Mouse (Mus musculus): Measurements from ENCODE around the gene Igf1r. TPM values are rescaled to one million over a fixed set of nuclear protein-coding genes. Genes with fewer than 3 reads are reported as not detected.

Gene Igf1r
- total and polyA plus RNA-seq, 3 experiments: 5.6 to 14.4 (median 12.3) TPM

DNA sequence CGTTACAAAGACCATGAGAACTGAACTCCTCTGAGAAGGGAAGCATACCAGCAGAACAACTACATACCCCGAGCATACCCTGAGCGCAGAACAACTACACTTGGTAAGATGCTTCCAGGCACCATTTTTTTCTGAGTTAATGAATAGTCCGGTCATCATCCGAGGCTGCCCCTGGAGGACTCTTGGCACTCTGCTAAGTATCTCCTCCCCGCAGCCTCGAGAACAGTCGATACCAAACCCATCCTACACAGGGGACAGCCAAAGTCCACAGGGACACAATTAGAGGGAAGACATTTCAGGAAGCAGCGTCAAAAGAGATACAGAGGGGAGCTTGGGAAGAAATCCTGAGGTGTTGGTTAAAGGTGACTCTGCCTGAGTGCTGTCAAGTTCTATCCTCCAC, 288.6 kb downstream of the Igf1r start:
- Histone ChIP-seq H3K27me3 (ENCODE audit: control insufficient read depth, insufficient read depth, low read length) (no peaks in the 10 kb centered on the region), H3K9ac (ENCODE audit: low read depth, low read length) (no peak overlapping the region), H3K27ac (no peak overlapping the region), H3K4me3 (no peak overlapping the region), H3K36me3 (ENCODE audit: control insufficient read depth, insufficient read depth, low read length) (no peaks in the 10 kb centered on the region), H3K4me1 (ENCODE audit: control insufficient read depth, insufficient read depth, low read length) (no peaks in the 10 kb centered on the region), H3K79me2 (replicated peaks; ENCODE audit: control insufficient read depth, insufficient read depth, low read length) (no peaks in the 10 kb centered on the region)
- DNase-seq: no peak
- intact Hi-C loops (cut with DNase I): no loop called here
- TF ChIP-seq EP300 (IDR thresholded peaks at IDR 0.05; ENCODE audit: insufficient read depth, low read depth, low read length): no peak
- WGBS: 70% methylated on average over 9 of the region's 9 CpGs

DNA sequence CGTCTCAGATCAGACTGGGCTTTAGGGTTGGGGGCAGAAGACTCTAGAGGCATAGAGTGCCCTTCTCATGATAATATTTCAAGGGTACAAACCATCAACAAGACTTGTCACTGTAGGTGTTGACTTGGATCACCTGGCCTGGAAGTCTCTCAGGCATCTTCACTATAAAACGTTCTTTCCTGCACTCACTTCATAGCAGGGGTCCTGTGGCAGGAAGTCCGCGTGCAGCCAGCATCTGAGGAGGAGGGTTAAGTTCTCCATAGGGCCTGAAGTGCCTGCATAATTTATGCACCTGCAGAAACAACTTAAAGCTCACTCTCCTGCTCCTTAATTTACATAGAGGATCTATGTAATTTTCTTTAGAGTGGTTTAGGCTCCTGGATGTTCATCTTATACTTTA, 293.1 kb downstream of the Igf1r start:
- intact Hi-C loops (cut with DNase I): no loop called here
- no peaks in the 10 kb centered on the region for H3K27me3 ChIP-seq (ENCODE audit: control insufficient read depth, insufficient read depth, low read length)
- 62% methylated on average over 4 of the region's 4 CpGs for whole genome bisulfite sequencing

DNA sequence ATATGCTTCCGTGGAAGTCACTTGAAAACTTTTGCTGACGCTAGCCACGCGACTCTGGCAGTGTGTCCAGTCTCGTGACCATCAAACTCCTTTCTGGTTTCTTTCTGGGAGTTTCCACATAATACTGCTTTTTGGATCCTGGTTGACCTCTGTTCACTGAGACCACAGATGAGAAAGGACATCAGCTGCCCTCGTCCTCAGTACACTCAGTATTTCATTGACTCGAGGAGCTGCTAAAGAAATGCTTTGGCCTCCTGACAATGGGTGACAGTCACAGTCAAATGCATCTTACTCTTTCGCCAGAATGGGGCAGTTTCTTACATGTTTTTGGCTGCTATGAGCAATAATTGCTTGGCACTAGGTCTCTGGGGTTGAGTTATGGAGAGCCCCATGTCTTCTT, 293.6 kb downstream of the Igf1r start:
- 90% methylated on average over 8 of the region's 8 CpGs for WGBS
- Histone ChIP-seq H3K4me3 (no peak overlapping the region), H3K36me3 (ENCODE audit: control insufficient read depth, insufficient read depth, low read length) (no peaks in the 10 kb centered on the region), H3K9ac (ENCODE audit: low read depth, low read length) (no peak overlapping the region), H3K27ac (no peak overlapping the region), H3K79me2 (replicated peaks; ENCODE audit: control insufficient read depth, insufficient read depth, low read length) (no peaks in the 10 kb centered on the region), H3K4me1 (ENCODE audit: control insufficient read depth, insufficient read depth, low read length) (no peaks in the 10 kb centered on the region), H3K27me3 (ENCODE audit: control insufficient read depth, insufficient read depth, low read length) (no peaks in the 10 kb centered on the region)
- no peak for DNase-seq
- TF ChIP-seq CTCF (IDR thresholded peaks at IDR 0.05) (no peak), EP300 (IDR thresholded peaks at IDR 0.05; ENCODE audit: insufficient read depth, low read depth, low read length) (no peak), POLR2A (IDR thresholded peaks at IDR 0.05; ENCODE audit: insufficient read depth, low read depth, low read length) (no peak)
- intact Hi-C loops (cut with DNase I): no loop called here

More for the DNA sequence above, 293.1 kb downstream of the Igf1r start:
- no peak for DNase-seq
- H3K9ac ChIP-seq (ENCODE audit: low read depth, low read length): no peak overlapping the region
- H3K36me3 ChIP-seq (ENCODE audit: control insufficient read depth, insufficient read depth, low read length): no peaks in the 10 kb centered on the region
- no peak overlapping the region for H3K27ac ChIP-seq
- no peaks in the 10 kb centered on the region for H3K4me1 ChIP-seq (ENCODE audit: control insufficient read depth, insufficient read depth, low read length)
- TF ChIP-seq POLR2A (IDR thresholded peaks at IDR 0.05; ENCODE audit: insufficient read depth, low read depth, low read length): no peak
- TF ChIP-seq EP300 (IDR thresholded peaks at IDR 0.05; ENCODE audit: insufficient read depth, low read depth, low read length): no peak
- no peak for TF ChIP-seq CTCF (IDR thresholded peaks at IDR 0.05)
- H3K4me3 ChIP-seq: no peak overlapping the region
- no peaks in the 10 kb centered on the region for H3K79me2 ChIP-seq (replicated peaks; ENCODE audit: control insufficient read depth, insufficient read depth, low read length)

DNA sequence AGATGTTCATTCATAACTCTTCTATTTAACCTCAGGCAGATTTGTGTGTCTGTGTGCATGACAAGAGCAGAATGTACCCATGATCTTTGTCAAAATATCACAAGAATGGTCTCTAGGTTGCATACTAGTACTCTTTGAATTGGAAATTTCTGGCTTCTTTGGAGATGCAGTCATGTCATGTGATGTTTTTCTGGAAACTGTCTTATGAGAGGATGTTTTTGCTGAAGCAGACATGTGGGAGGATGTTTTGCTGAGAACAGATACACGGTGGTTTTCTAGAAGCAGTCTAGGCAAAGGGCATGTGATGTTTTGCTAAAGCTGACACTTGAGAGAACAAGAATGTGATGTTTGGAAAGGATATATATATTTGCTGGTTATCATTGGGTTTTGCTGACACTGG, 297.8 kb downstream of the Igf1r start:
- no peak overlapping the region for H3K9ac ChIP-seq (ENCODE audit: low read depth, low read length)
- H3K79me2 ChIP-seq (replicated peaks; ENCODE audit: control insufficient read depth, insufficient read depth, low read length): no peaks in the 10 kb centered on the region
- H3K4me1 ChIP-seq (ENCODE audit: control insufficient read depth, insufficient read depth, low read length): no peaks in the 10 kb centered on the region
- no peak for DNase-seq
- TF ChIP-seq CTCF (IDR thresholded peaks at IDR 0.05): no peak
- H3K27ac ChIP-seq: no peak overlapping the region
- no peaks in the 10 kb centered on the region for H3K27me3 ChIP-seq (ENCODE audit: control insufficient read depth, insufficient read depth, low read length)
- WGBS: 40% methylated on average over 1 of the region's 1 CpGs
- no peaks in the 10 kb centered on the region for H3K36me3 ChIP-seq (ENCODE audit: control insufficient read depth, insufficient read depth, low read length)
- intact Hi-C loops (cut with DNase I): loop anchor here (5.0 kb wide), 1 partner anchor 43 kb away; no protein-coding TSS in a partner anchor
- H3K4me3 ChIP-seq: no peak overlapping the region

DNA sequence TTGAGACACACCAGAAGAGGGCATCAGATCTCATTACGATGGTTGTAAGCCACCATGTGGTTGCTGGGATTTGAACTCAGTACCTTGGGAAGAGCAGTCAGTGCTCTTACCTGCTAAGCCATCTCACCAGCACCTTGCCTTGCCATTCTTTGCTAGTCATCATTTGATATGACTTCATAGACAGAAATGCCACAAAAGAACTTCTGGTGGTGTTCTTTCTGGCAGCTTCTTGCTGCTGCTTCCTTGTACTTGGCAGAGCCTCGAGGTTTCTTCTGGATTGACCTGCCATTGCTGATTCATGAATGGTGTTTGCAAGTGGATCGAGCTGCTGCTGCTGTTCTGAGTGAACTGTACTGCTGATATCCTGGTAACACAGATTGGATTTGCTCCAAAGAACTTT, 298.3 kb downstream of the Igf1r start:
- WGBS: 83% methylated on average over 3 of the region's 3 CpGs
- Histone ChIP-seq H3K27ac (no peak overlapping the region), H3K9ac (ENCODE audit: low read depth, low read length) (no peak overlapping the region), H3K4me1 (ENCODE audit: control insufficient read depth, insufficient read depth, low read length) (no peaks in the 10 kb centered on the region), H3K36me3 (ENCODE audit: control insufficient read depth, insufficient read depth, low read length) (no peaks in the 10 kb centered on the region), H3K79me2 (replicated peaks; ENCODE audit: control insufficient read depth, insufficient read depth, low read length) (no peaks in the 10 kb centered on the region), H3K4me3 (no peak overlapping the region), H3K27me3 (ENCODE audit: control insufficient read depth, insufficient read depth, low read length) (no peaks in the 10 kb centered on the region)
- TF ChIP-seq CTCF (IDR thresholded peaks at IDR 0.05) (no peak), POLR2A (IDR thresholded peaks at IDR 0.05; ENCODE audit: insufficient read depth, low read depth, low read length) (no peak)
- intact Hi-C loops (cut with DNase I): loop anchor here (5.0 kb wide), 1 partner anchor 44 kb away; no protein-coding TSS in a partner anchor
- no peak for DNase-seq

DNA sequence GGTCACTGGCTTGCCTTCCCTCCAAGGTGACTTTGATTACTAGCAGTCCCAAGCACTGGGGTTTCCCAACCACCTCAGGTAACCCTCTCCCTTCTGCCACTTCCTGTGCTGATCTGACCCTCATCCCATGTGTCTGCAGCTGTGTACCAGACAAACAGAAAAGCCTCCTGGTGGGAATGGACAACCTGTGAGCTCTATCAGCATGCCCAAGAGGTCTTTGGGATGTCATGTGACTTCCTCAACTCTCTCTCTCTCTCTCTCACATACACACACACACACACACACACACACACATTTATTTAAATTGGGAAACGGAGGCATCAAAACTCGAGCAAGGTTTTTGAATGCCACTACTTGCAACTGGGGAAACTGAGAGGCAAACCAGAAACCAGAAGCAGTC, 305.1 kb downstream of the Igf1r start:
- no peak overlapping the region for H3K27ac ChIP-seq
- no peak overlapping the region for H3K9ac ChIP-seq (ENCODE audit: low read depth, low read length)
- no peaks in the 10 kb centered on the region for H3K79me2 ChIP-seq (replicated peaks; ENCODE audit: control insufficient read depth, insufficient read depth, low read length)
- TF ChIP-seq CTCF (IDR thresholded peaks at IDR 0.05): no peak
- no peak for TF ChIP-seq EP300 (IDR thresholded peaks at IDR 0.05; ENCODE audit: insufficient read depth, low read depth, low read length)
- TF ChIP-seq POLR2A (IDR thresholded peaks at IDR 0.05; ENCODE audit: insufficient read depth, low read depth, low read length): no peak
- 71% methylated on average over 2 of the region's 2 CpGs for WGBS
- no peak for DNase-seq
- H3K4me3 ChIP-seq: no peak overlapping the region
- H3K36me3 ChIP-seq (ENCODE audit: control insufficient read depth, insufficient read depth, low read length): no peaks in the 10 kb centered on the region
- H3K27me3 ChIP-seq (ENCODE audit: control insufficient read depth, insufficient read depth, low read length): no peaks in the 10 kb centered on the region
- no peaks in the 10 kb centered on the region for H3K4me1 ChIP-seq (ENCODE audit: control insufficient read depth, insufficient read depth, low read length)
- intact Hi-C loops (cut with DNase I): no loop called here
